Mouse (Mus musculus) frontal cortex, postnatal 14 days (tissue): ENCODE measurements at regions not wholly inside any gene's neighbourhood (a gene's known extent, or its start where the extent isn't known, plus 50 kb on each side); places are given as distances from the start of the nearest gene placed in this dataset.

Experiments
- DNase-seq, 2 experiments: peaks; one replicate each; pipeline ENCODE4 v3.0.0; 2022; ENCODE audit warnings: low spot score in 2 of 2

- DNase-seq: no peak
Observed at GRCm38 (mm10) chr12:118415956-118416355, 114.7 kb upstream of the Sp4 start.

DNA sequence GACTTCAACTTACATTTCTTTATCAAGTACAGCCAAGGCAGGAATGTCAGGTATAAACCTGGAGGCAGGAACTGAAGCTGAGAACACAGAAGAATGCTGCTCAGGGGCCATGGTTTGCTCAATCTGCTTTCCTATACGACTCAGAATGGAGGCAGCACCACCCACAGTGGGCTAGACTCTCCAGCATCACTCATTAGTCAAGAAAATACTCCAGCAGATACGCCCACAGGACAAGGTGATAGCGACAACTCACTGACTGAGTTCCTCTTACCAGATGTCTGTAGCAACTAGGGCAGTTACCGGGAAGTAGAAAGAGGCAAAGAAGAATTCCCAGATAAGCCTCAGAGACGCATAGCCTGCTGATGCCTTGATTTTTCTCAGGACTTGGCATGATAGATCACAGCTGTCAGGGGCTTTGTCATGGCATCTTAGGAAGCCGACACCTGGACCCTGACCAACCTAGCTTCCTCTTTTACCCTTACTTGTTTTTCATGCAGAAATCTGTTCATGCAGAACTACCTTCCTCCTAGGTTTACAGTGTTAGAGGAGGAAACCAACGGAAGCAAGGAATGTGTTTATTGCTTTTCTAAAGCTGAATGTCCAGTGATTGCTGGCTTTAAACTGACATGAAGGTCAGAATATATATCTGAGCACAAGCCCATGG lies 110.7 kb upstream of the Sp4 start:
- no peak for DNase-seq

GRCm38 (mm10) chr12:118410917-118411316 lies 109.7 kb upstream of the Sp4 start:
- DNase-seq: no peak

- no peak for DNase-seq
Observed at GRCm38 (mm10) chr12:118405135-118405534, 103.9 kb upstream of the Sp4 start.

GRCm38 (mm10) chr12:118404171-118404570 lies 102.9 kb upstream of the Sp4 start:
- no peak for DNase-seq

DNA sequence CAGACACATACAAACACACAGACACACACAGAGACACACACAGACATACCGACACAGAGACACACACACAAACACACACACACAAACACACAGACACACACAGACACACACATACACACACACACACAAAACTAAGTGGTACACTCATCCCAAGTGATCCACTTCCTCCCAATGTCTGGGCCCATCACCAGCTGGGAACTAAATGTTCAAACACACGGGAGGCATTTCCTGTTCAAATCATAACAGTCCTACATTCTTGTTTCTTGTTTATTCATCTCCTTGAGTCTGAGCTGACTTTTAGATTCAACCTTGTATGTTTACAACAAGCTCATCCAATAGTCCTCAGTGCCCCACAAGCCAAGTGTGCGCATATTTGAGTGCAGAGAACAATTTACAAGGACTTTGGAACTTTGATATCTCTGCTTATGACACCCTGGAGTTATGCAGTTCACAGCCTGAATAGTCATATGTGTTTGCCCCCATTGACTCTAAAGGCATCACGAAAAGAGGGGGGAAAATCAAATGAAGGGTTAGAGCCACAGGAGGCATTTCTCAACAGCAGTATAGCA lies 102.4 kb upstream of the Sp4 start:
- no peak for DNase-seq

GRCm38 (mm10) chr12:118401377-118401776 lies 100.1 kb upstream of the Sp4 start:
- DNase-seq: no peak

GRCm38 (mm10) chr12:118391654-118392053 lies 90.4 kb upstream of the Sp4 start:
- DNase-seq: no peak

GRCm38 (mm10) chr12:118381013-118381412 lies 79.8 kb upstream of the Sp4 start:
- no peak for DNase-seq

- DNase-seq: no peak
Observed at GRCm38 (mm10) chr12:118377898-118378297, 76.7 kb upstream of the Sp4 start.

GRCm38 (mm10) chr12:118376521-118377493 lies 75.6 kb upstream of the Sp4 start:
- no peak for DNase-seq

DNA sequence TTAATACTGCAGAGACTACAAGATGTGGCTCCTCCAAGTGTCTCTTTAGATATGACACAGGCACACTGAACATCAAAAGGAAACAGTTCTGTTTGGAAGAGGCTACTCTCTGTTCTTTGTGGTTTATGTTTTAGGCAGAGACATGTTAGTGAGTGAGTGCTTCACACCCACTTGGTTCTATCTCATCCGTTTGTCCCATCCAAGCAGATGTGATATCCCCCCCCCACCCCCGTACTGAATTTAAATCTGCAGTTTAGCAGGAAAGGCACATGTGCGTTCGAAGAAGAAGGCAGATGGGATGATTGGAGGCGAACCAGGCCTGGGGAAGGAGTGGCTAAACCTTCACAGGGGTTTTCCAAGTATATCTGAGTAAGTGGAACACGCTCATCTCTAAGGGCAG lies 72.0 kb upstream of the Sp4 start:
- peak in 1 of 2 experiments; percentile 10 for DNase-seq

DNA sequence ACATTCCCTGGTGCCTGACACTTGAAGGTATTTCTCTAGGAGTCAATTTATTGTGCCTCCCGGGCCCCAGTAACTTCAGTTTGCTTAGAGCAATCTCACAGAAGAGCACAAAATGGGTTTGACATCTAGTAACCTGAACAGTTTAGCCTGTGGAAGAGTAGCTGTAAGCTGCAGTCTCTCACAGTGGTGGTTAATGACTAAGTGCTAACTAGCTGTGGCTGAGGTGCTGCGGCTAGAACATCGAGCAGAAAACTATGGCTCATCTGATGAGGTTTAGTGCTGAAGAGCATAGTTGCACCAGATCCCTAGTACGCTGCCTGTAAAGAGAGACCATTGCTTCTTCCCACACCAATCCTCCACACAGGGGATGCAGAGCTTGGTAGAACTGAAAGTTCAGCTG lies 70.7 kb upstream of the Sp4 start:
- no peak for DNase-seq

- no peak for DNase-seq
Observed at GRCm38 (mm10) chr12:118367307-118368076, 66.3 kb upstream of the Sp4 start.

GRCm38 (mm10) chr12:118352866-118353265 lies 51.6 kb upstream of the Sp4 start:
- DNase-seq: no peak

- no peak for DNase-seq
Observed at GRCm38 (mm10) chr12:118351421-118351820, 50.2 kb upstream of the Sp4 start.
